Mouse (Mus musculus) liver, adult 2 months (tissue): Measurements from ENCODE around the gene Ccl5. TPM values are rescaled to one million over a fixed set of nuclear protein-coding genes. Genes with fewer than 3 reads are reported as not detected.
"Not testable (repeated sequence)": the region's sequence is repeated elsewhere in the genome, so short reads cannot be mapped to it uniquely, and the experiment has no call there.

ENCODE experiments used
- DNase-seq: peaks from one replicate; pipeline ENCODE4 v3.0.0-alpha.2; 2011; ENCODE audit warnings: low read depth, low spot score; ENCODE audit errors: extremely low read depth
- H3K27ac ChIP-seq: fragments of 200-500 bp; replicated peaks from 2 replicates; pipeline ENCODE4 v1.5.1; 2012; ENCODE audit warnings: low read depth, mild to moderate bottlenecking, control low read depth, inconsistent platforms, low read length; ENCODE audit not compliant: insufficient read depth
- H3K27me3 ChIP-seq: fragments of 200-500 bp; 2 replicates; pipeline ENCODE4 v1.6.1; 2012; ENCODE audit warnings: mild to moderate bottlenecking, moderate library complexity, low read length, inconsistent platforms; ENCODE audit not compliant: control insufficient read depth, insufficient read depth
- H3K36me3 ChIP-seq: fragments of 200-500 bp; 2 replicates; pipeline ENCODE4 v1.6.1; 2012; ENCODE audit warnings: low read length, inconsistent platforms; ENCODE audit not compliant: control insufficient read depth, insufficient read depth
- H3K4me1 ChIP-seq: fragments of 200-500 bp; 2 replicates; pipeline ENCODE4 v1.6.1; 2011; ENCODE audit warnings: low read length; ENCODE audit not compliant: control insufficient read depth, insufficient read depth
- H3K4me3 ChIP-seq: fragments of 200-500 bp; 2 replicates; pipeline ENCODE4 v1.5.1; 2011; ENCODE audit warnings: low read depth, mild to moderate bottlenecking, control low read depth, low read length, moderate library complexity; ENCODE audit not compliant: insufficient read depth
- H3K79me2 ChIP-seq: fragments of 200-500 bp; 2 replicates; pipeline ENCODE4 v1.6.1; 2012; ENCODE audit warnings: inconsistent platforms, mild to moderate bottlenecking, low read length, moderate library complexity; ENCODE audit not compliant: control insufficient read depth, insufficient read depth
- H3K9ac ChIP-seq: fragments of 200-500 bp; 2 replicates; pipeline ENCODE4 v1.6.1; 2012; ENCODE audit warnings: low read depth, mild to moderate bottlenecking, control low read depth, inconsistent platforms, low read length
- CTCF ChIP-seq: fragments of 200-500 bp; IDR thresholded peaks from 2 replicates; pipeline ENCODE4 v1.5.1; 2011; ENCODE audit warnings: low read depth, low read length, control low read depth
- POLR2A ChIP-seq: fragments of 200-500 bp; IDR thresholded peaks from 2 replicates; pipeline ENCODE4 v1.6.1; 2011; ENCODE audit warnings: low read length, control low read depth; ENCODE audit not compliant: insufficient read depth; ENCODE audit errors: extremely low read depth
- WGBS: fragments of 180-500 bp; shearing (Covaris S2); methylation state at CpG from one replicate; pipeline ENCODE4 v1.1.7; 2018; 5-methylcytosine and 5-hydroxymethylcytosine counted together
- polyA plus RNA-seq: library from polyadenylated mRNA; depleted of rRNA; stranded (reverse); fragments of >200 nt; gene quantifications from 2 replicates; pipeline ENCODE4 v1.2.3, GENCODE M21; 2012
- total RNA-seq: library from RNA; depleted of rRNA; stranded (reverse); fragments of >200 nt; gene quantifications from 2 replicates; pipeline ENCODE4 v1.2.3, GENCODE M21; 2014

Ccl5 gene
- total and polyA plus RNA-seq, 2 experiments, result 0.37 to 13.2 TPM

DNA sequence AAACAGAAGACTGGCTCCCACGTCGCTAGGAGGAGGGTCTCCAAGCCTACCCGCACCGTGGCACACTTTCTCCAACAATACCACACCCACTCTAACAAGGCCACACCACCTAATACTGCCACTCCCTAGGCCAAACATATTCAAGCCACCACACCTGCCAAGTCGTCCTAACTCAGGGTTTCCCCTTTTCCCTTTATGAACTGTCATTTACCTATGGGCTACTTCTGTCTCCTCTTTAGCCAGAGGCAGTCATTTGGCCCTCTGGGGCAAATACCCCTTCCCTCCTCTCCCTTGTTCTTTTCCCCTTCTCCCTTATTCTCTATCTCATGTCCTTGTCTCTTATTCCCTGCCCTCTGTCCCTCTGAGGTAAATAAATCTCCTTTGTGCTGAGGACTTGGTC lies 21.4 kb upstream of the Ccl5 start:
- Histone ChIP-seq H3K36me3 (no peaks in the 10 kb centered on the region), H3K27me3 (no peaks in the 10 kb centered on the region), H3K9ac (no peak overlapping the region), H3K27ac (no peak overlapping the region), H3K4me1 (no peaks in the 10 kb centered on the region), H3K79me2 (no peaks in the 10 kb centered on the region), H3K4me3 (no peak overlapping the region)
- DNase-seq, result no peak
- WGBS, result 83% methylated on average over 5 of the region's 5 CpGs
- TF ChIP-seq CTCF (no peak), POLR2A (no peak)

DNA sequence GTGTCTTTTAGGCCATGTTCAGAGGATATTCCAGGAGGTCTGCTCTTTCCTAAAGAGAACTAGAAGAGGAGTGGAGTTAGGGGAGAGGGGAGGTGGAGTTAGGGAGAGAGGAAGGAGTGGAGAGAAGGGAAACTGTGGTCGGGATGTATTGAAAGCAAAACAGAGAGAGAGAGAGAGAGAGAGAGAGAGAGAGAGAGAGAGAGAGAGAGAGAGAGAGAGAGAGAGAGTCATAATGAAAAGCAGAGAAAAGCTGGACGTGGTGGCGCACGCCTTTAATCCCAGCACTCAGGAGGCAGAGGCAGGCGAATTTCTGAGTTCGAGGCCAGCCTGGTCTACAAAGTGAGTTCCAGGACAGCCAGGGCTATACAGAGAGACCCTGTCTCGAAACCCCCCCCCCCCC lies 20.7 kb upstream of the Ccl5 start:
- 84% methylated on average over 7 of the region's 7 CpGs for WGBS

GRCm38 (mm10) chr11:83550186-83550632 lies 19.9 kb upstream of the Ccl5 start:
- Histone ChIP-seq H3K79me2 (no peaks in the 10 kb centered on the region), H3K4me1 (no peaks in the 10 kb centered on the region), H3K36me3 (no peaks in the 10 kb centered on the region), H3K4me3 (no peak overlapping the region), H3K9ac (no peak overlapping the region), H3K27me3 (no peaks in the 10 kb centered on the region), H3K27ac (no peak overlapping the region)
- no peak for TF ChIP-seq POLR2A
- no peak for TF ChIP-seq CTCF
- DNase-seq, result no peak
- 74% methylated on average over 5 of the region's 5 CpGs for WGBS

More for the DNA sequence above, 20.7 kb upstream of the Ccl5 start:
- H3K27me3 ChIP-seq, H3K27ac ChIP-seq, H3K79me2 ChIP-seq, H3K36me3 ChIP-seq, DNase-seq, H3K4me3 ChIP-seq, H3K4me1 ChIP-seq, H3K9ac ChIP-seq: not testable (repeated sequence)

DNA sequence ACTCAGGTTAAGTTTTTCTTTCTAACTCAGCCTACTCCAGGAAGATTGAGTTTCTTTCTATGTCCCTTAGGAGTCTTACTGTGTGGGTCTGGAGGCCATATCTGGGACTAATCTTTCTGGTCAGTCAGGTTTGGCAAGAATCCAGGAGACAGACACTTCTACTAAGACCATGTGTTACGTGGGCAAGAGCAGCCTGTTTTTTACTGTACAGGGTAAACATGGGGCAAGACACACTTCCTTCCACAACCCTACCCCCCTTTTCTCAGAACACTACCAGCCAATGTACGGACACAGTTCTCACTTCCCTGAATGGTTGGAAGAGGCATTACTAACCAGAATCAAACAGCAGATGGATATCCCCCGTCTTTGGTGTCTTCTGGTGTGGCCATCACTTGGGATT lies 13.9 kb upstream of the Ccl5 start:
- DNase-seq, result peak; percentile 24
- no peak for TF ChIP-seq POLR2A
- TF ChIP-seq CTCF, result no peak
- WGBS, result 81% methylated on average over 3 of the region's 3 CpGs
- no peaks in the 10 kb centered on the region for H3K4me1 ChIP-seq
- H3K27ac ChIP-seq, result no peak overlapping the region
- H3K79me2 ChIP-seq, result no peaks in the 10 kb centered on the region
- no peak overlapping the region for H3K4me3 ChIP-seq
- no peaks in the 10 kb centered on the region for H3K27me3 ChIP-seq
- no peaks in the 10 kb centered on the region for H3K36me3 ChIP-seq
- no peak overlapping the region for H3K9ac ChIP-seq

DNA sequence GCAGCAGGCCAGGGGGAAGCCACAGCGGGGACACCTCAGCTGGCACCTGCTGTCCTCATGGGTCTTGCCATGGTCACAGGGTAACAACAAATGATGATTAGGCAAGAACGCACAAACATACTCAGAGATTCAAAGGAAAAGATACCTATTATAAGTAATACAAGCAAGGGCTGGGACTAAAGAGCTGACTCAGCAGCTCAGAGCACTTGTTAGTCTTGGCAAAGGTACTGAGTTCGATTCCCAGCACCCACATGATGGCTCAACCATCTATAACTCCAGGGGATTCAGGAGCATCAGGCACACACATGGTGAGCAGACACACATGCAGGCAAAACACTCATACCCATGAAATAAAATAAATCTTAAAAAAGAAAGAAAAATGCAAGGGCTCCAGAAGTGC lies 11.1 kb upstream of the Ccl5 start:
- no peak for DNase-seq
- no peak overlapping the region for H3K4me3 ChIP-seq
- TF ChIP-seq POLR2A (no peak), CTCF (no peak)
- no peaks in the 10 kb centered on the region for H3K79me2 ChIP-seq
- H3K36me3 ChIP-seq, result no peaks in the 10 kb centered on the region
- 89% methylated on average over 3 of the region's 3 CpGs for WGBS
- H3K9ac ChIP-seq, result no peak overlapping the region
- H3K4me1 ChIP-seq, result no peaks in the 10 kb centered on the region
- H3K27me3 ChIP-seq, result no peaks in the 10 kb centered on the region
- no peak overlapping the region for H3K27ac ChIP-seq

- H3K27ac ChIP-seq, result no peak overlapping the region
- H3K79me2 ChIP-seq, result no peaks in the 10 kb centered on the region
- TF ChIP-seq POLR2A (no peak), CTCF (no peak)
- no peak overlapping the region for H3K9ac ChIP-seq
- H3K36me3 ChIP-seq, result no peaks in the 10 kb centered on the region
- H3K4me3 ChIP-seq, result no peak overlapping the region
- DNase-seq, result peak; percentile 17
- WGBS, result 91% methylated on average over 2 of the region's 2 CpGs
- H3K4me1 ChIP-seq, result no peaks in the 10 kb centered on the region
- no peaks in the 10 kb centered on the region for H3K27me3 ChIP-seq
Measured at GRCm38 (mm10) chr11:83540931-83541330, 10.6 kb upstream of the Ccl5 start.
